Mouse (Mus musculus) stomach, embryonic 14.5 days (tissue): Measurements from ENCODE around the gene Foxd1. TPM values are rescaled to one million over a fixed set of nuclear protein-coding genes. Genes with fewer than 3 reads are reported as not detected.
A peak's percentile ranks its signal among the peaks of the same experiment; 100 is the strongest.

Experiments used
- ATAC-seq: fragments of 200-750 bp; cut with Nextera tagmentation; 2 replicates; pipeline ENCODE4 v1.8.0; 2017; ENCODE audit warnings: low read depth, moderate TSS enrichment; ENCODE audit not compliant: insufficient number of reproducible peaks, insufficient read depth, low FRiP score
- H3K27ac ChIP-seq: fragments of 300-500 bp; sonication (generic); 2 replicates; pipeline ENCODE4 v1.5.1; 2014; ENCODE audit warnings: mild to moderate bottlenecking, low read length, moderate library complexity, mixed read lengths
- H3K27me3 ChIP-seq: fragments of 300-500 bp; sonication (generic); 2 replicates; pipeline ENCODE4 v1.6.1; 2014; ENCODE audit warnings: low read length, control low read depth, mixed read lengths; ENCODE audit not compliant: control insufficient read depth, insufficient read depth
- H3K36me3 ChIP-seq: fragments of 300-500 bp; sonication (generic); 2 replicates; pipeline ENCODE4 v1.6.1; 2014; ENCODE audit warnings: mild to moderate bottlenecking, control low read depth, low read length, moderate library complexity, mixed read lengths; ENCODE audit not compliant: control insufficient read depth, insufficient read depth
- H3K4me1 ChIP-seq: fragments of 300-500 bp; sonication (generic); 2 replicates; pipeline ENCODE4 v1.6.1; 2014; ENCODE audit warnings: low read length, control low read depth, mixed read lengths; ENCODE audit not compliant: control insufficient read depth, insufficient read depth
- H3K4me2 ChIP-seq: fragments of 300-500 bp; sonication (generic); replicated peaks from 2 replicates; pipeline ENCODE4 v1.6.1; 2014; ENCODE audit warnings: low read depth, low read length, control low read depth
- H3K4me3 ChIP-seq: fragments of 300-500 bp; sonication (generic); 2 replicates; pipeline ENCODE4 v1.5.1; 2014; ENCODE audit warnings: low read depth, low read length, control low read depth
- H3K9ac ChIP-seq: fragments of 300-500 bp; sonication (generic); replicated peaks from 2 replicates; pipeline ENCODE4 v1.6.1; 2014; ENCODE audit warnings: low read depth, mild to moderate bottlenecking, control low read depth, low read length, moderate library complexity, mixed read lengths
- H3K9me3 ChIP-seq: fragments of 300-500 bp; sonication (generic); 2 replicates; pipeline ENCODE4 v1.6.1; 2016; ENCODE audit warnings: low read depth, low read length, control low read depth; ENCODE audit not compliant: control insufficient read depth
- WGBS: fragments of 180-500 bp; shearing (Covaris S2); extraction: QIAGEN DNeasy Blood & Tissue Kit; methylation state at CpG from one replicate; pipeline ENCODE4 v1.1.7; 2014; 5-methylcytosine and 5-hydroxymethylcytosine counted together
- polyA plus RNA-seq: library from polyadenylated mRNA; unstranded; fragments of >200 nt; fragmentation: Nextera tagmentation; extraction: Ambion mirVana; gene quantifications from 2 replicates; pipeline ENCODE4 v1.2.1, GENCODE M21; 2014

The Foxd1 gene
- polyA plus RNA-seq, 1 experiment from 2014 or later = not detected

- Histone ChIP-seq H3K9me3 (no peaks in the 10 kb centered on the region), H3K9ac (no peak overlapping the region), H3K36me3 (no peaks in the 10 kb centered on the region), H3K27me3 (peaks cover 51% of the 10 kb centered on the region), H3K4me2 (peak overlapping the region; percentile 26), H3K4me1 (peaks cover 3% of the 10 kb centered on the region; the same call in 1 of the 2 replicates), H3K4me3 (0 out of 2 replicates have a peak overlapping the region, but pooled peaks have one; percentile 9), H3K27ac (no peak overlapping the region)
- under 1% methylated on average over 52 of the region's 52 CpGs for WGBS
- no peak; the same call in 1 of the 2 replicates for ATAC-seq
These were observed 11.9 kb downstream of the Foxd1 start for GRCm38 (mm10) chr13:98365766-98366421.

- WGBS = 1% methylated on average over 43 of the region's 43 CpGs
- peaks cover 3% of the 10 kb centered on the region; the same call in 1 of the 2 replicates for H3K4me1 ChIP-seq
- H3K9ac ChIP-seq = no peak overlapping the region
- H3K27ac ChIP-seq = no peak overlapping the region
- ATAC-seq = no peak
- no peaks in the 10 kb centered on the region for H3K36me3 ChIP-seq
- peak overlapping the region; percentile 26 for H3K4me2 ChIP-seq
- H3K27me3 ChIP-seq = peaks cover 44% of the 10 kb centered on the region
- H3K4me3 ChIP-seq = no peak overlapping the region
- no peaks in the 10 kb centered on the region for H3K9me3 ChIP-seq
These were observed 12.6 kb downstream of the Foxd1 start for GRCm38 (mm10) chr13:98366469-98367275.

GRCm38 (mm10) chr13:98367601-98368000, 13.6 kb downstream of the Foxd1 start:
- H3K36me3 ChIP-seq = no peaks in the 10 kb centered on the region
- no peaks in the 10 kb centered on the region for H3K9me3 ChIP-seq
- H3K4me2 ChIP-seq = no peak overlapping the region
- WGBS = 12% methylated on average over 3 of the region's 3 CpGs
- H3K4me3 ChIP-seq = no peak overlapping the region
- no peak overlapping the region for H3K9ac ChIP-seq
- no peak overlapping the region for H3K27ac ChIP-seq
- H3K27me3 ChIP-seq = peaks cover 46% of the 10 kb centered on the region
- peaks cover 3% of the 10 kb centered on the region; the same call in 1 of the 2 replicates for H3K4me1 ChIP-seq
- no peak for ATAC-seq

- Histone ChIP-seq H3K4me1 (peaks cover 3% of the 10 kb centered on the region; the same call in 1 of the 2 replicates), H3K4me2 (no peak overlapping the region), H3K36me3 (no peaks in the 10 kb centered on the region), H3K27me3 (peaks cover 37% of the 10 kb centered on the region), H3K9me3 (no peaks in the 10 kb centered on the region), H3K4me3 (no peak overlapping the region), H3K9ac (no peak overlapping the region), H3K27ac (no peak overlapping the region)
- no peak for ATAC-seq
- 25% methylated on average over 6 of the region's 6 CpGs for WGBS
These were observed 15.0 kb downstream of the Foxd1 start for GRCm38 (mm10) chr13:98369046-98369445.

GRCm38 (mm10) chr13:98374560-98374959, 20.5 kb downstream of the Foxd1 start:
- no peaks in the 10 kb centered on the region for H3K36me3 ChIP-seq
- no peak overlapping the region for H3K4me3 ChIP-seq
- no peak overlapping the region for H3K9ac ChIP-seq
- peaks cover 7% of the 10 kb centered on the region; the same call in 1 of the 2 replicates for H3K27me3 ChIP-seq
- no peak overlapping the region for H3K4me2 ChIP-seq
- no peaks in the 10 kb centered on the region for H3K4me1 ChIP-seq
- no peak overlapping the region for H3K27ac ChIP-seq
- WGBS = 61% methylated on average over 8 of the region's 8 CpGs
- ATAC-seq = no peak
- no peaks in the 10 kb centered on the region for H3K9me3 ChIP-seq

GRCm38 (mm10) chr13:98374979-98375378, 20.9 kb downstream of the Foxd1 start:
- no peak overlapping the region for H3K27ac ChIP-seq

GRCm38 (mm10) chr13:98377746-98378145, 23.7 kb downstream of the Foxd1 start:
- Histone ChIP-seq H3K36me3 (no peaks in the 10 kb centered on the region), H3K4me2 (no peak overlapping the region), H3K9me3 (no peaks in the 10 kb centered on the region), H3K4me3 (no peak overlapping the region), H3K9ac (no peak overlapping the region), H3K4me1 (no peaks in the 10 kb centered on the region), H3K27ac (no peak overlapping the region), H3K27me3 (no peaks in the 10 kb centered on the region)
- no peak for ATAC-seq
- 95% methylated on average over 3 of the region's 3 CpGs for WGBS

More at GRCm38 (mm10) chr13:98374979-98375378, 20.9 kb downstream of the Foxd1 start:
- no peak for ATAC-seq
- H3K27me3 ChIP-seq = 0 out of 2 replicates have a peak, but pooled peaks cover 3% of the 10 kb centered on the region
- no peaks in the 10 kb centered on the region for H3K36me3 ChIP-seq
- H3K9me3 ChIP-seq = no peaks in the 10 kb centered on the region
- H3K9ac ChIP-seq = no peak overlapping the region
- WGBS = 57% methylated on average over 3 of the region's 3 CpGs
- H3K4me3 ChIP-seq = no peak overlapping the region
- H3K4me2 ChIP-seq = no peak overlapping the region
- no peaks in the 10 kb centered on the region for H3K4me1 ChIP-seq

GRCm38 (mm10) chr13:98382751-98383150, 28.7 kb downstream of the Foxd1 start:
- H3K27me3 ChIP-seq = no peaks in the 10 kb centered on the region
- H3K36me3 ChIP-seq = no peaks in the 10 kb centered on the region
- no peak overlapping the region for H3K9ac ChIP-seq
- no peaks in the 10 kb centered on the region for H3K9me3 ChIP-seq
- peaks cover 5% of the 10 kb centered on the region; the same call in 1 of the 2 replicates for H3K4me1 ChIP-seq
- ATAC-seq = no peak
- no peak overlapping the region for H3K4me3 ChIP-seq
- no peak overlapping the region for H3K4me2 ChIP-seq
- WGBS = 81% methylated on average over 4 of the region's 4 CpGs
- H3K27ac ChIP-seq = no peak overlapping the region
